Mouse (Mus musculus): ENCODE results near the gene Copz1. TPM values are rescaled to one million over a fixed set of nuclear protein-coding genes. Genes with fewer than 3 reads are reported as not detected.

Copz1 gene
- polyA plus RNA-seq, 1 experiment from 2014 or later = 253 TPM

DNA sequence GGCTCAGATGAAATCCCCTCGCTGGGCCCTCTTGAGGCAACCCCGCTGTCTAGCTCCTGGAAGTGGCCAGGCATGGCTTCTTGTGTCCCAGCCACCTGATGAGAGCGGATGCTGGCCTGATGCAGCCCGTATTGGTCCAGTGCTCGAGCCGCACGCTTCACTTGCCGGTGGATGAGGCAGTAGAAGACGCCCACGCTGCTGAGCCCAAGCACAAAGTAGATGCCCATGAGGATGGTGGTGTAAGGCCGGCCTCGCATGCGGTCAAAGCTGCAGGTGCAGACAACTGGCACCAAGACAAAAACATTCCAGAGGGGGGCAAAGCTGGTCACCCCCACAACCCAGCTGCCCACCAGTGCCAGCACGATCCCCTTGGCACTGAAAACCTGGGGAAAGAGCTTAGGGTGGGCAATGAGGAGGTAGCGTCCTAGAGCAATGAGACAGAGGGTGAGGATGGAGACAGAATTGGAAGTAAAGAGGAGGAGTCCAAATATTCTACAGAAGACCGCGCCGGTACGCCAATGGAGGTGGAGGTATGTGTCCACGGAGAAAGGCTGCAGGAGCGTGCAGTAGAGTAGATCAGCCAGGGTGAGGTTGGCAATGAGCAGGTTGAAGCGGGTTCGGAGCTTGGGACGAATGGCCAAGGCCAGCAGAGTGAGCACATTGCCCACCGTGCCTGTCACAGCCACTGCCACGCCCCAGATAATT lies 36.5 kb downstream of the Copz1 start:
- Histone ChIP-seq H3K9ac (ENCODE audit: low read depth, low read length) (no peak overlapping the region), H3K27me3 (replicated peaks; ENCODE audit: control insufficient read depth, insufficient read depth, low read length) (0 out of 2 replicates have a peak, but pooled peaks cover 2% of the 10 kb centered on the region), H3K9me3 (ENCODE audit: control insufficient read depth) (no peaks in the 10 kb centered on the region), H3K4me3 (ENCODE audit: low read depth, low read length) (no peak overlapping the region), H3K36me3 (ENCODE audit: control insufficient read depth, insufficient read depth) (no peaks in the 10 kb centered on the region), H3K27ac (ENCODE audit: low read depth, low read length) (no peak overlapping the region), H3K4me1 (replicated peaks; ENCODE audit: control insufficient read depth, insufficient read depth, low read length) (peaks cover 13% of the 10 kb centered on the region; the same call in 1 of the 2 replicates), H3K4me2 (replicated peaks; ENCODE audit: low read depth) (peak overlapping the region; percentile 45)
- TF ChIP-seq CTCF (IDR thresholded peaks at IDR 0.05; ENCODE audit: low read depth) = no peak
- no peak for ATAC-seq
- WGBS = 69% methylated on average over 26 of the region's 26 CpGs

DNA sequence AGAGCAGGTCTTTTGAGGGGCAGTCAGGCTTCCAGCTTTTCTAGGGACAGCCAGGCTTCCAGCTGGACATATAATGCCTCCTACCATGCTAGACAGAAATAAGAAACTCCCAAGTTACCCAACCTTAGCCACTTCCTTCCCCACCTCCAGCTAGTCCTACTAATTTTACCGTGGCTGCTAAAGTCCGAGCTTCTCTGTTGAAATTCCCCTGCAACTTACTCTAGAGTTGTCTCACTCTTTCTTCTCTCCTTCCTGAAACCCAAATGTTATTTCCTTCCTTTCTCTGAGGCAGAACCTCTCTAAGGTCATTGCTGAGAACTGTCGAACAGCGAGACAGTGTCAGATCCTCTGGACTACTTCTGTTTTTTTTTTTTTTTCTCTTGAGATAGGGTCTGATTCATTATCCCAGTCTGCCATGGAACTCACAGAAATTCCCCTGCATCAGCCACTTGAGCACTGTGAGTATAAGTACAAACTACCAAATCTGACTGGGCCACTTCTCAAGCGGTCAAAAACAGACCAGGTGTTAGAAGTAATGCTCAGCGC lies 37.9 kb downstream of the Copz1 start, which contains the start of gene Gpr84:
Gpr84 (minus strand) TSS at position 248 of the 546 bp plus-strand sequence.
- H3K4me3 ChIP-seq (ENCODE audit: low read depth, low read length) = no peak within 1 kb of the TSS
- no peaks in the 10 kb centered on the region for H3K36me3 ChIP-seq (ENCODE audit: control insufficient read depth, insufficient read depth)
- H3K9ac ChIP-seq (ENCODE audit: low read depth, low read length) = no peak within 1 kb of the TSS
- H3K4me1 ChIP-seq (replicated peaks; ENCODE audit: control insufficient read depth, insufficient read depth, low read length) = 0 out of 2 replicates have a peak, but pooled peaks cover 13% of the 10 kb centered on the region
- H3K27me3 ChIP-seq (replicated peaks; ENCODE audit: control insufficient read depth, insufficient read depth, low read length) = 0 out of 2 replicates have a peak, but pooled peaks cover 2% of the 10 kb centered on the region
- no peak for TF ChIP-seq CTCF (IDR thresholded peaks at IDR 0.05; ENCODE audit: low read depth)
- ATAC-seq = no peak
- no peak within 1 kb of the TSS for H3K27ac ChIP-seq (ENCODE audit: low read depth, low read length)
- no peak within 1 kb of the TSS for H3K4me2 ChIP-seq (replicated peaks; ENCODE audit: low read depth)
- 72% methylated on average over 6 of the region's 6 CpGs for WGBS
- H3K9me3 ChIP-seq (ENCODE audit: control insufficient read depth) = no peaks in the 10 kb centered on the region

DNA sequence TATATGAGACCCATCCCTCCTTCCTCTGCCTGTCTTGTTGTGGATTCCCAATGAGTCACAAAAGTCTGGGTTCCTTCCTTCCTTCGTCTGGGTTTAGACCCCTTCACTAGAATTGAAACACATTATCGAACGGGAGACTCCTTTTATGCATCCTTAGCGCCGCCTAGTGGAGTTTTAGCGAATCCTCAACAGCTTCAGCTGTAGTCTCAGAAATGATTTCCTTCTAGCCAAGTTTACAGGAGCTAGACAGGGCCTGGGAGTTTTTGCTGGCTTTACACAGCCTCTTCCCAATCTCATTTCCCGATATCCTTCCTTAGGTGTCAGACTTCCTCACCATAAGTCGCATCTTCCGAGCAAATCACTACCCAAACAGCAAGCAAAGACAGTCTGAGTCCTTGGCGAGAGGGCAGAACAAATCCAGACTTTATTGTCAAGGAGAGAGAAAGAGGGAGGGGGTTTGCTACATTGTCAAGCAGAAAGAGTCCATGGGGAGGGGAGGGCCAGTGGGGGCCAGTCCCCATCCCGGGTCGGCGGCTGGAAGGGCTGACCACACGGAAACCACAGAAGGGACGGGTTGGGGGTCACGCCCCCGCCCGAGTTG lies 41.1 kb downstream of the Copz1 start:
- Histone ChIP-seq H3K4me1 (replicated peaks; ENCODE audit: control insufficient read depth, insufficient read depth, low read length) (0 out of 2 replicates have a peak, but pooled peaks cover 4% of the 10 kb centered on the region), H3K9me3 (ENCODE audit: control insufficient read depth) (no peaks in the 10 kb centered on the region), H3K36me3 (ENCODE audit: control insufficient read depth, insufficient read depth) (no peaks in the 10 kb centered on the region), H3K27ac (ENCODE audit: low read depth, low read length) (no peak overlapping the region), H3K9ac (ENCODE audit: low read depth, low read length) (no peak overlapping the region), H3K27me3 (replicated peaks; ENCODE audit: control insufficient read depth, insufficient read depth, low read length) (0 out of 2 replicates have a peak, but pooled peaks cover 2% of the 10 kb centered on the region), H3K4me3 (ENCODE audit: low read depth, low read length) (no peak overlapping the region), H3K4me2 (replicated peaks; ENCODE audit: low read depth) (peak overlapping the region; percentile 44; the same call in 1 of the 2 replicates)
- no peak for ATAC-seq
- peak; percentile 88 for TF ChIP-seq CTCF (IDR thresholded peaks at IDR 0.05; ENCODE audit: low read depth)
- 27% methylated on average over 18 of the region's 18 CpGs for WGBS

DNA sequence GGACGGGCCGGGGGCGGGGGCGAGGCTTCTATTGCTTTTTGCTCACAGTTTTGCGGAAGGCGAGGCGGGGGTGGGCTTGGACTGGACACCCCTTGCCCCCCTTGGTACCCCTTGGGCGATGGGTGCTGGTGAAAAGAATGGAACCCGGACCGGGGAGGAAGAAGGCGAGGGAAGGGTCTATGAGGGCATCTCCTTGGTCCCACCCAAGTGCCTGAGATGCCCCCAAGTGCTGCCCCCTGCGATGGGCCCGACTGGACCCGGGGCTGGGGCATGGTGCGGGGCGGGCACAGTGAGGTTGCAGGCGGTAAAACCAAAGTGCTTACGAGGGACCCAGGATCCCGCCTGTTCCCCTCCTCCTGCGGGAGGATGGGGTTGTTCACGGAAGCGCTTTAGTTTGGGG lies 41.7 kb downstream of the Copz1 start:
- no peak for ATAC-seq
- H3K9me3 ChIP-seq (ENCODE audit: control insufficient read depth) = no peaks in the 10 kb centered on the region
- H3K27me3 ChIP-seq (replicated peaks; ENCODE audit: control insufficient read depth, insufficient read depth, low read length) = 0 out of 2 replicates have a peak, but pooled peaks cover under 1% of the 10 kb centered on the region
- H3K4me1 ChIP-seq (replicated peaks; ENCODE audit: control insufficient read depth, insufficient read depth, low read length) = 0 out of 2 replicates have a peak, but pooled peaks cover 4% of the 10 kb centered on the region
- 0 out of 2 replicates have a peak overlapping the region, but pooled peaks have one; percentile 24 for H3K4me3 ChIP-seq (ENCODE audit: low read depth, low read length)
- H3K4me2 ChIP-seq (replicated peaks; ENCODE audit: low read depth) = peak overlapping the region; percentile 64
- no peaks in the 10 kb centered on the region for H3K36me3 ChIP-seq (ENCODE audit: control insufficient read depth, insufficient read depth)
- no peak overlapping the region for H3K9ac ChIP-seq (ENCODE audit: low read depth, low read length)
- WGBS = 59% methylated on average over 21 of the region's 22 CpGs
- TF ChIP-seq CTCF (IDR thresholded peaks at IDR 0.05; ENCODE audit: low read depth) = no peak
- H3K27ac ChIP-seq (ENCODE audit: low read depth, low read length) = no peak overlapping the region

DNA sequence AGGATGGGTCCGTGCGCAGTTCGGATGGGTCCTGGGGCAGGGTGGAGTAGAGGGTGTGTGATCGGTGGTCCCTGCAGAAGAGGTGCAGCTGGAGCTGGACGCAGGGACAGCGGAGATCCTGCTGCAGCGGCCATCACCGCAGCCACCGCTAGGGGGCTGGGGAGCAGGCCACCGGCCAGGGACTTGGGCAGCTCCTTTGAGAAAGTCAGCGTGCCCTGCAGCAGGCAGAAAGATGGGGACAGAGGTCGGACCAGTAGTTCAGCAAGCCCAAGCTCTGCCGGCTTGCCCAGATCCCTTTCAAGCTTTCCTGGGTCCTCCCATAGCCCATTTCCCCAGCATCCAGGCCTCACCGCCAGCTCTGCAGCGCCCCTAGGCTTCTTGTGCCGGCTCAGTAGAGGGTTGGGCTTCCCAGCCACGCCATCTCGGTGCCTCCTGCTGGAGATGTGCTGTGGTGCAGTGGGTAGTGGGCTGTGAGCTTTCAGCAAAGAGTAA lies 42.5 kb downstream of the Copz1 start:
- Histone ChIP-seq H3K27ac (ENCODE audit: low read depth, low read length) (no peak overlapping the region), H3K4me3 (ENCODE audit: low read depth, low read length) (peak overlapping the region; percentile 24), H3K9me3 (ENCODE audit: control insufficient read depth) (no peaks in the 10 kb centered on the region), H3K27me3 (replicated peaks; ENCODE audit: control insufficient read depth, insufficient read depth, low read length) (no peaks in the 10 kb centered on the region), H3K9ac (ENCODE audit: low read depth, low read length) (no peak overlapping the region), H3K4me1 (replicated peaks; ENCODE audit: control insufficient read depth, insufficient read depth, low read length) (0 out of 2 replicates have a peak, but pooled peaks cover 4% of the 10 kb centered on the region), H3K4me2 (replicated peaks; ENCODE audit: low read depth) (peak overlapping the region; percentile 64), H3K36me3 (ENCODE audit: control insufficient read depth, insufficient read depth) (no peaks in the 10 kb centered on the region)
- ATAC-seq = peak; percentile 69
- peak; percentile 88 for TF ChIP-seq CTCF (IDR thresholded peaks at IDR 0.05; ENCODE audit: low read depth)
- 6% methylated on average over 18 of the region's 18 CpGs for WGBS
